Mouse (Mus musculus) liver, embryonic 14.5 days (tissue): ENCODE measurements around the gene Tmc4. TPM values are rescaled to one million over a fixed set of nuclear protein-coding genes. Genes with fewer than 3 reads are reported as not detected.
"Not testable (repeated sequence)": the region's sequence is repeated elsewhere in the genome, so short reads cannot be mapped to it uniquely, and the experiment has no call there.

Experiments used
- ATAC-seq: fragments of 200-750 bp; cut with Nextera tagmentation; 2 replicates; pipeline ENCODE4 v1.8.0; 2017; ENCODE audit warnings: moderate number of reproducible peaks, mild to moderate bottlenecking, moderate library complexity; ENCODE audit not compliant: insufficient read depth
- DNase-seq, 3 experiments: peaks; one replicate each; pipeline ENCODE4 v3.0.0-alpha.2; 2012 to 2013; ENCODE audit warnings: low read depth in 3 of 3, low spot score in 3 of 3
- H3K27ac ChIP-seq: fragments of 300-500 bp; sonication (generic); 2 replicates; pipeline ENCODE4 v1.5.1; 2014; ENCODE audit warnings: moderate library complexity, mild to moderate bottlenecking, control low read depth, inconsistent platforms
- H3K27me3 ChIP-seq: fragments of 300-500 bp; sonication (generic); 2 replicates; pipeline ENCODE4 v1.6.1; 2014; ENCODE audit warnings: mild to moderate bottlenecking, low read length, moderate library complexity; ENCODE audit not compliant: control insufficient read depth, insufficient read depth
- H3K36me3 ChIP-seq: fragments of 300-500 bp; sonication (generic); replicated peaks from 2 replicates; pipeline ENCODE4 v1.6.1; 2014; ENCODE audit warnings: low read depth; ENCODE audit not compliant: control insufficient read depth, insufficient read depth
- H3K4me1 ChIP-seq, 2 experiments: fragments of 200-500 bp in 1 of 2; fragments of 300-500 bp in 1 of 2; sonication (generic) in 1 of 2; replicated peaks; 2 replicates each; pipeline ENCODE4 v1.6.1; 2012 to 2014; ENCODE audit warnings: antibody characterized with exemption in 1 of 2, inconsistent platforms in 1 of 2, low read length in 1 of 2; ENCODE audit not compliant: control insufficient read depth in 2 of 2, insufficient read depth in 2 of 2
- H3K4me2 ChIP-seq: fragments of 300-500 bp; sonication (generic); 2 replicates; pipeline ENCODE4 v1.6.1; 2014; ENCODE audit warnings: low read depth, mild to moderate bottlenecking, control low read depth, moderate library complexity
- H3K4me3 ChIP-seq, 2 experiments: fragments of 200-500 bp in 1 of 2; fragments of 300-500 bp in 1 of 2; sonication (generic) in 1 of 2; 2 replicates each; pipeline ENCODE4 v1.5.1; 2012 to 2014; ENCODE audit warnings: low read depth in 2 of 2, low read length in 2 of 2, mild to moderate bottlenecking in 2 of 2, control low read depth in 1 of 2, inconsistent platforms in 1 of 2, moderate library complexity in 1 of 2; ENCODE audit not compliant: insufficient read depth in 1 of 2
- H3K9ac ChIP-seq: fragments of 300-500 bp; sonication (generic); replicated peaks from 2 replicates; pipeline ENCODE4 v1.6.1; 2014; ENCODE audit warnings: mild to moderate bottlenecking, control low read depth, moderate library complexity
- H3K9me3 ChIP-seq: fragments of 300-500 bp; sonication (generic); 2 replicates; pipeline ENCODE4 v1.6.1; 2016; ENCODE audit warnings: low read length, mixed read lengths; ENCODE audit not compliant: control insufficient read depth
- CTCF ChIP-seq: IDR thresholded peaks from 2 replicates; pipeline ENCODE4 v1.5.1; 2016; ENCODE audit warnings: antibody characterized with exemption, low read depth, control low read depth
- EP300 ChIP-seq: IDR thresholded peaks from 2 replicates; pipeline ENCODE4 v1.6.1; 2016; ENCODE audit warnings: antibody characterized with exemption, low read depth
- WGBS: fragments of 180-500 bp; shearing (Covaris S2); extraction: QIAGEN DNeasy Blood & Tissue Kit; methylation state at CpG from one replicate; pipeline ENCODE4 v1.1.7; 2014; ENCODE audit not compliant: insufficient replicate concordance; 5-methylcytosine and 5-hydroxymethylcytosine counted together
- polyA plus RNA-seq, 2 experiments: library from polyadenylated mRNA; depleted of rRNA in 1 of 2; stranded (reverse) in 1 of 2; unstranded in 1 of 2; fragments of >200 nt; fragmentation: Nextera tagmentation in 1 of 2; extraction: Ambion mirVana in 1 of 2; gene quantifications; 2 replicates each; pipeline versions ENCODE4 v1.2.1 to v1.2.3; 2012 to 2014

Gene Tmc4
- polyA plus RNA-seq, 2 experiments, result 5.5 to 6.7 TPM

- H3K9ac ChIP-seq, result peak overlapping the region; percentile 91
- 24% methylated on average over 11 of the region's 11 CpGs for WGBS
- ATAC-seq, result no peak
- TF ChIP-seq EP300 (no peak), CTCF (no peak)
- H3K4me3 ChIP-seq, result peak overlapping the region; percentile 88 to 99
- H3K4me2 ChIP-seq, result peak overlapping the region; percentile 92
- H3K27ac ChIP-seq, result peak overlapping the region; percentile 27
- H3K27me3 ChIP-seq, result no peaks in the 10 kb centered on the region
- H3K36me3 ChIP-seq, result peaks cover 32% of the 10 kb centered on the region
- DNase-seq, result no peak
- H3K4me1 ChIP-seq, result peaks cover 5 to 10% of the 10 kb centered on the region in 2 experiments; a peak in 2 of 4 replicates
- H3K9me3 ChIP-seq, result no peaks in the 10 kb centered on the region
Observed at GRCm38 (mm10) chr7:3706343-3706934, 29.1 kb upstream of the Tmc4 start.

- DNase-seq (no peak), ATAC-seq (no peak)
- H3K4me3 ChIP-seq, result peak overlapping the region; percentile 88 to 99
- TF ChIP-seq EP300, result no peak
- no peak for TF ChIP-seq CTCF
- peak overlapping the region; percentile 27 for H3K27ac ChIP-seq
- 13% methylated on average over 6 of the region's 6 CpGs for WGBS
- H3K36me3 ChIP-seq, result peaks cover 32% of the 10 kb centered on the region
- H3K9ac ChIP-seq, result peak overlapping the region; percentile 91
- no peaks in the 10 kb centered on the region for H3K27me3 ChIP-seq
- H3K9me3 ChIP-seq, result no peaks in the 10 kb centered on the region
- peaks cover 5 to 10% of the 10 kb centered on the region in 2 experiments; a peak in 2 of 4 replicates for H3K4me1 ChIP-seq
- H3K4me2 ChIP-seq, result peak overlapping the region; percentile 92
Observed at GRCm38 (mm10) chr7:3705911-3706310, 28.6 kb upstream of the Tmc4 start.

- Histone ChIP-seq H3K36me3 (peaks cover 32% of the 10 kb centered on the region), H3K4me3 (peak overlapping the region; percentile 88 to 99), H3K27ac (peak overlapping the region; percentile 90), H3K4me2 (peak overlapping the region; percentile 92), H3K4me1 (peaks cover 5 to 10% of the 10 kb centered on the region in 2 experiments; a peak in 2 of 4 replicates), H3K9ac (peak overlapping the region; percentile 91)
- not testable (repeated sequence) for DNase-seq, H3K9me3 ChIP-seq, H3K27me3 ChIP-seq, ATAC-seq
- WGBS, result under 1% methylated on average over 6 of the region's 7 CpGs
Observed at GRCm38 (mm10) chr7:3705461-3705860, 28.1 kb upstream of the Tmc4 start.

GRCm38 (mm10) chr7:3704475-3704874 is 27.1 kb upstream of the Tmc4 start:
- Histone ChIP-seq H3K9ac (peak overlapping the region; percentile 91), H3K27me3 (no peaks in the 10 kb centered on the region), H3K36me3 (peaks cover 32% of the 10 kb centered on the region), H3K4me1 (peaks cover 5 to 10% of the 10 kb centered on the region in 2 experiments; a peak in 2 of 4 replicates), H3K4me3 (peak overlapping the region; percentile 88 to 99), H3K9me3 (no peaks in the 10 kb centered on the region), H3K4me2 (peak overlapping the region; percentile 92), H3K27ac (peak overlapping the region; percentile 90)
- peak; percentile 9; the same call in 1 of the 2 replicates for ATAC-seq
- TF ChIP-seq EP300 (no peak), CTCF (no peak)
- no peak for DNase-seq
- WGBS, result under 1% methylated on average over 20 of the region's 20 CpGs

GRCm38 (mm10) chr7:3703879-3704441 is 26.6 kb upstream of the Tmc4 start, which contains the start of gene Rps9:
TSS of gene Rps9 (plus strand) at chr7:3703993.
- Histone ChIP-seq H3K9ac (peak within 1 kb of the TSS; percentile 91), H3K4me2 (peak within 1 kb of the TSS; percentile 92), H3K4me3 (peak within 1 kb of the TSS; percentile 88 to 99), H3K36me3 (peaks cover 32% of the 10 kb centered on the region), H3K4me1 (peaks cover 5 to 10% of the 10 kb centered on the region in 2 experiments; a peak in 2 of 4 replicates), H3K27me3 (no peaks in the 10 kb centered on the region), H3K27ac (peak within 1 kb of the TSS; percentile 90), H3K9me3 (no peaks in the 10 kb centered on the region)
- DNase-seq, result peak; percentile 92 to 93 (median 93)
- ATAC-seq, result peak; percentile 92
- TF ChIP-seq EP300, result no peak
- TF ChIP-seq CTCF, result peak; percentile 36; the same call in 1 of the 2 replicates
- 1% methylated on average over 42 of the region's 42 CpGs for WGBS
